Mouse (Mus musculus): ENCODE results near the gene Nxf3. TPM values are rescaled to one million over a fixed set of nuclear protein-coding genes. Genes with fewer than 3 reads are reported as not detected.
"Not testable (repeated sequence)": the region's sequence is repeated elsewhere in the genome, so short reads cannot be mapped to it uniquely, and the experiment has no call there.

Nxf3 gene
- polyA plus RNA-seq, 1 experiment from 2014 or later = 0.25 TPM

- no peak overlapping the region for H3K27ac ChIP-seq (ENCODE audit: low read depth, low read length)
- no peaks in the 10 kb centered on the region for H3K4me1 ChIP-seq (replicated peaks; ENCODE audit: control insufficient read depth, insufficient read depth, low read length)
- H3K4me3 ChIP-seq (ENCODE audit: low read depth, low read length) = no peak overlapping the region
- no peak; the same call in 1 of the 2 replicates for ATAC-seq (replicated peaks; ENCODE audit: low FRiP score)
- no peaks in the 10 kb centered on the region for H3K36me3 ChIP-seq (ENCODE audit: control insufficient read depth, insufficient read depth, low read length)
- no peaks in the 10 kb centered on the region for H3K27me3 ChIP-seq (replicated peaks; ENCODE audit: control insufficient read depth, insufficient read depth, low read length)
- DNase-seq (ENCODE audit: low spot score) = no peak
- no peaks in the 10 kb centered on the region for H3K9me3 ChIP-seq (ENCODE audit: control insufficient read depth, low read length)
- H3K4me2 ChIP-seq = no peak overlapping the region
- 27% methylated on average over 2 of the region's 2 CpGs for WGBS
- no peak overlapping the region for H3K9ac ChIP-seq (ENCODE audit: low read depth, low read length)
Observed at GRCm38 (mm10) chrX:136092497-136093279, 7.6 kb upstream of the Nxf3 start.

DNA sequence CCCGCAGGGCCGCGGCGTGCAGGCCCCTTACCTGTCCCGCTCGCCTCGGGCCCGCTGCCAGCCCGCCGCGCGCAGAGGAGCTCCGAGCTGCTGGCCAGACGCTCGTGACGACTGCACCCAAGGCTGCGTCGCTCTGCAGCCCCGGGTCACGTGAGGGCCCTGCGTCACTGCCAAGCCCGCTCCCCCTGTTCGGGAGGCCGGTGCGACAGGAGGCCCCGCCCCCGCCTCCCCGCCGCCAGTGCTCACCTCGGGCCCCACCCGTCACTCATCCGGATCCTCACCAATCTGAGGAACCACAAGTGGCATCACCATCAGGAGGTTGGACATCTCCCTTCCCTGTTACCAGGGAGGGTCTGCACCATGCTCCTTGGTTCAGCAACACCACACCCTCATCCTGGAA, 17.0 kb downstream of the Nxf3 start, which contains the start of gene Bex2:
TSS of gene Bex2 (minus strand) at position 217 of the 400 bp plus-strand sequence.
- H3K36me3 ChIP-seq (ENCODE audit: control insufficient read depth, insufficient read depth, low read length); DNase-seq (ENCODE audit: low spot score); H3K4me1 ChIP-seq (replicated peaks; ENCODE audit: control insufficient read depth, insufficient read depth, low read length); H3K27ac ChIP-seq (ENCODE audit: low read depth, low read length); H3K27me3 ChIP-seq (replicated peaks; ENCODE audit: control insufficient read depth, insufficient read depth, low read length); H3K9me3 ChIP-seq (ENCODE audit: control insufficient read depth, low read length); H3K9ac ChIP-seq (ENCODE audit: low read depth, low read length): not testable (repeated sequence)
- no CpG with 5 or more reads among the region's 32 CpGs for WGBS
- ATAC-seq (replicated peaks; ENCODE audit: low FRiP score) = peak; percentile 97
- Histone ChIP-seq H3K4me3 (ENCODE audit: low read depth, low read length) (peak within 1 kb of the TSS; percentile 34), H3K4me2 (peak within 1 kb of the TSS; percentile 43)

- Histone ChIP-seq H3K4me3 (ENCODE audit: low read depth, low read length) (peak overlapping the region; percentile 34), H3K4me2 (peak overlapping the region; percentile 43)
- not testable (repeated sequence) for H3K27me3 ChIP-seq (replicated peaks; ENCODE audit: control insufficient read depth, insufficient read depth, low read length); H3K4me1 ChIP-seq (replicated peaks; ENCODE audit: control insufficient read depth, insufficient read depth, low read length); H3K9me3 ChIP-seq (ENCODE audit: control insufficient read depth, low read length); H3K36me3 ChIP-seq (ENCODE audit: control insufficient read depth, insufficient read depth, low read length); H3K9ac ChIP-seq (ENCODE audit: low read depth, low read length); H3K27ac ChIP-seq (ENCODE audit: low read depth, low read length)
- DNase-seq (ENCODE audit: low spot score) = peak; percentile 35
- ATAC-seq (replicated peaks; ENCODE audit: low FRiP score) = peak; percentile 32
- WGBS = 17% methylated on average over 19 of the region's 48 CpGs
Observed at GRCm38 (mm10) chrX:136067201-136067991, 17.7 kb downstream of the Nxf3 start.

DNA sequence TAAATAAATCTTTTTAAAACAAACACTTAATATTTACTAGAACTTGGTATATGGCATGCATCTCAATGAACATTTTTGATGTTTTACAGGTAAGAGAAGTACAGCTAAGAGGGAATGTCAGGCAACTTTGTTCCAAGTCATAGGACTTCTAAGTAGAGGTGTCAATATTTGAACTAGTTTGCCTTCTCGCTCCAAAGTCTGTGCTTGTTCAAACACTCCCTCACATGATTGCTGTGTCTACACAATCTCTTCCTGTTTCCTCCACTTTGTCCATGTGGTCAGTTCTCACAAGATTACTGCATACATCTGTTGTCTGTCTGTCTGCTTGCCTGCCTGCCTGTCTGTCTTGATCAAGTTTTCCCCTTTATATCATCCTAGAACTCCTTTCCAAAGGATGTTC, 24.4 kb downstream of the Nxf3 start:
- Histone ChIP-seq H3K4me3 (ENCODE audit: low read depth, low read length) (no peak overlapping the region), H3K4me1 (replicated peaks; ENCODE audit: control insufficient read depth, insufficient read depth, low read length) (no peaks in the 10 kb centered on the region), H3K4me2 (no peak overlapping the region), H3K9ac (ENCODE audit: low read depth, low read length) (no peak overlapping the region), H3K27ac (ENCODE audit: low read depth, low read length) (no peak overlapping the region), H3K36me3 (ENCODE audit: control insufficient read depth, insufficient read depth, low read length) (no peaks in the 10 kb centered on the region), H3K9me3 (ENCODE audit: control insufficient read depth, low read length) (no peaks in the 10 kb centered on the region), H3K27me3 (replicated peaks; ENCODE audit: control insufficient read depth, insufficient read depth, low read length) (no peaks in the 10 kb centered on the region)
- 55% methylated on average over 1 of the region's 1 CpGs for WGBS
- DNase-seq (ENCODE audit: low spot score) (no peak), ATAC-seq (replicated peaks; ENCODE audit: low FRiP score) (no peak)

DNA sequence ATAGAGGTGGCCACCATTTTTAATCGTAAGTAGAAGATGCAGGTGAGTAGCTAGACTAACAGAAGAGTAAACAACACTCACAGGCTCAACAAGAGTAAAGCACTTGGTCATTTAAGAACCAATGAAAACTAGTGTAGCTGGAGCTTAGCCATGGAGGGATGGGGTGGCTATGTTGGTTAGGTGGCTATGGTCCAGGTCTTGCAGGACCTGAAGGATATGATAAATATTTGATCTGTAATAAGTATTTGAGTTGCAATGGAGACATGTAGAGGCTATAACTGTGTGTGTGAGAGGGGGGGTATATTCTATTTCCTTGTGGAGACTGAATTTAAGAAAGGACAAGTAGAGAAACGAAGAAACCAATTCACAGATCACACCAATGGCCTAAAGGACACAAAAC, 33.8 kb downstream of the Nxf3 start:
- WGBS = 69% methylated on average over 2 of the region's 2 CpGs
- DNase-seq (ENCODE audit: low spot score) = no peak
- no peak overlapping the region for H3K4me2 ChIP-seq
- H3K36me3 ChIP-seq (ENCODE audit: control insufficient read depth, insufficient read depth, low read length) = no peaks in the 10 kb centered on the region
- H3K4me1 ChIP-seq (replicated peaks; ENCODE audit: control insufficient read depth, insufficient read depth, low read length) = no peaks in the 10 kb centered on the region
- ATAC-seq (replicated peaks; ENCODE audit: low FRiP score) = no peak
- H3K4me3 ChIP-seq (ENCODE audit: low read depth, low read length) = no peak overlapping the region
- no peaks in the 10 kb centered on the region for H3K9me3 ChIP-seq (ENCODE audit: control insufficient read depth, low read length)
- H3K9ac ChIP-seq (ENCODE audit: low read depth, low read length) = no peak overlapping the region
- H3K27me3 ChIP-seq (replicated peaks; ENCODE audit: control insufficient read depth, insufficient read depth, low read length) = no peaks in the 10 kb centered on the region
- H3K27ac ChIP-seq (ENCODE audit: low read depth, low read length) = no peak overlapping the region

DNA sequence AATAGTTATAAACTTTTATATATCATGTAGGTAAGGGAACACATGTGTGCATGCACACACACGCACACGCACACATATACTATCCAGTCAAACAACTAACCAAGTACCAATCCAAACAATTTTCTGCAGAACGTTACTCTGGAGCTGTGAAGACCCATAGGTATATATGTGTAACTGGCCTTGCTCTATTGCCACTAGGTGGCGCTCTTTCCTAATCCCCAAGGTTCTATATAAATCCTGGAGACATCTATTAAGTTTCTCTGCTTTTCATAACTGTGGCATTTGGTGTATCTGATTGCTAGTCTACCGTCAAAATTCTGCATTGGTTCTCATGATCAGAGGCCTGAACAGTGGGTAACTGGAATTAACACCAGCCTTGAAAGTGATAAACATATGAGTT, 37.5 kb downstream of the Nxf3 start:
- no peaks in the 10 kb centered on the region for H3K36me3 ChIP-seq (ENCODE audit: control insufficient read depth, insufficient read depth, low read length)
- no peak overlapping the region for H3K9ac ChIP-seq (ENCODE audit: low read depth, low read length)
- ATAC-seq (replicated peaks; ENCODE audit: low FRiP score) (0 out of 2 replicates have a peak, but pooled peaks have one; percentile 49), DNase-seq (ENCODE audit: low spot score) (no peak)
- H3K27me3 ChIP-seq (replicated peaks; ENCODE audit: control insufficient read depth, insufficient read depth, low read length) = no peaks in the 10 kb centered on the region
- no peak overlapping the region for H3K27ac ChIP-seq (ENCODE audit: low read depth, low read length)
- H3K4me1 ChIP-seq (replicated peaks; ENCODE audit: control insufficient read depth, insufficient read depth, low read length) = no peaks in the 10 kb centered on the region
- no peak overlapping the region for H3K4me2 ChIP-seq
- H3K4me3 ChIP-seq (ENCODE audit: low read depth, low read length) = no peak overlapping the region
- H3K9me3 ChIP-seq (ENCODE audit: control insufficient read depth, low read length) = no peaks in the 10 kb centered on the region
- WGBS = 14% methylated on average over 5 of the region's 5 CpGs

- no peak for ATAC-seq (replicated peaks; ENCODE audit: low FRiP score)
- no peaks in the 10 kb centered on the region for H3K9me3 ChIP-seq (ENCODE audit: control insufficient read depth, low read length)
- H3K4me3 ChIP-seq (ENCODE audit: low read depth, low read length) = no peak overlapping the region
- H3K9ac ChIP-seq (ENCODE audit: low read depth, low read length) = no peak overlapping the region
- H3K27ac ChIP-seq (ENCODE audit: low read depth, low read length) = no peak overlapping the region
- H3K4me2 ChIP-seq = no peak overlapping the region
- DNase-seq (ENCODE audit: low spot score) = no peak
- 91% methylated on average over 1 of the region's 1 CpGs for WGBS
- H3K27me3 ChIP-seq (replicated peaks; ENCODE audit: control insufficient read depth, insufficient read depth, low read length) = no peaks in the 10 kb centered on the region
- H3K4me1 ChIP-seq (replicated peaks; ENCODE audit: control insufficient read depth, insufficient read depth, low read length) = no peaks in the 10 kb centered on the region
- H3K36me3 ChIP-seq (ENCODE audit: control insufficient read depth, insufficient read depth, low read length) = no peaks in the 10 kb centered on the region
Observed at GRCm38 (mm10) chrX:136043726-136044125, 41.3 kb downstream of the Nxf3 start.

GRCm38 (mm10) chrX:136032799-136033763, 52.0 kb downstream of the Nxf3 start, which contains the start of gene Arxes1:
TSS of gene Arxes1 (plus strand) at chrX:136033367.
- not testable (repeated sequence) for H3K27ac ChIP-seq (ENCODE audit: low read depth, low read length); DNase-seq (ENCODE audit: low spot score); H3K27me3 ChIP-seq (replicated peaks; ENCODE audit: control insufficient read depth, insufficient read depth, low read length); H3K4me1 ChIP-seq (replicated peaks; ENCODE audit: control insufficient read depth, insufficient read depth, low read length); H3K9me3 ChIP-seq (ENCODE audit: control insufficient read depth, low read length); H3K9ac ChIP-seq (ENCODE audit: low read depth, low read length); H3K36me3 ChIP-seq (ENCODE audit: control insufficient read depth, insufficient read depth, low read length)
- ATAC-seq (replicated peaks; ENCODE audit: low FRiP score) = peak; percentile 89
- H3K4me3 ChIP-seq (ENCODE audit: low read depth, low read length) = peak within 1 kb of the TSS; percentile 10; the same call in 1 of the 2 replicates
- WGBS = 21% methylated on average over 12 of the region's 49 CpGs
- peak within 1 kb of the TSS; percentile 42 for H3K4me2 ChIP-seq
